Mouse (Mus musculus): ENCODE data around the gene Lmo2.

GRCm38 (mm10) chr2:103982250-103982649 lies 24.5 kb downstream of the Lmo2 start:
- TF ChIP-seq CTCF (IDR thresholded peaks at IDR 0.05; ENCODE audit: low read depth) (peak; percentile 90), EP300 (IDR thresholded peaks at IDR 0.05; ENCODE audit: low read depth) (no peak)
